Mouse (Mus musculus) heart, postnatal 0 days (tissue): ENCODE data around the gene Traf6. TPM values are rescaled to one million over a fixed set of nuclear protein-coding genes. Genes with fewer than 3 reads are reported as not detected.

Experiments
- ATAC-seq: fragments of 200-750 bp; cut with Nextera tagmentation; 2 replicates; pipeline ENCODE4 v1.8.0; 2017; ENCODE audit warnings: low read depth, moderate number of reproducible peaks, moderate library complexity; ENCODE audit not compliant: insufficient read depth
- DNase-seq: peaks from one replicate; pipeline ENCODE4 v3.0.0-alpha.2; 2016; ENCODE audit warnings: low spot score
- H3K27ac ChIP-seq: fragments of 300-500 bp; sonication (generic); 2 replicates; pipeline ENCODE4 v1.5.1; 2014; ENCODE audit warnings: low read depth, mild to moderate bottlenecking
- H3K27me3 ChIP-seq: fragments of 300-500 bp; sonication (generic); 2 replicates; pipeline ENCODE4 v1.6.1; 2014; ENCODE audit warnings: low read length, mixed read lengths; ENCODE audit not compliant: control insufficient read depth, insufficient read depth
- H3K36me3 ChIP-seq: fragments of 300-500 bp; sonication (generic); replicated peaks from 2 replicates; pipeline ENCODE4 v1.6.1; 2014; ENCODE audit warnings: low read length, mixed read lengths; ENCODE audit not compliant: control insufficient read depth, insufficient read depth
- H3K4me1 ChIP-seq: fragments of 300-500 bp; sonication (generic); 2 replicates; pipeline ENCODE4 v1.6.1; 2014; ENCODE audit warnings: antibody characterized with exemption; ENCODE audit not compliant: control insufficient read depth, insufficient read depth
- H3K4me2 ChIP-seq: fragments of 300-500 bp; sonication (generic); 2 replicates; pipeline ENCODE4 v1.6.1; 2014; ENCODE audit warnings: low read depth, mild to moderate bottlenecking, low read length, moderate library complexity
- H3K4me3 ChIP-seq: fragments of 300-500 bp; sonication (generic); 2 replicates; pipeline ENCODE4 v1.5.1; 2014; ENCODE audit warnings: low read depth, low read length
- H3K9ac ChIP-seq: fragments of 300-500 bp; sonication (generic); replicated peaks from 2 replicates; pipeline ENCODE4 v1.6.1; 2014; ENCODE audit warnings: low read depth, low read length, mixed read lengths
- H3K9me3 ChIP-seq: fragments of 300-500 bp; sonication (generic); replicated peaks from 2 replicates; pipeline ENCODE4 v1.6.1; 2016; ENCODE audit warnings: low read length; ENCODE audit not compliant: control insufficient read depth
- CTCF ChIP-seq: IDR thresholded peaks from 2 replicates; pipeline ENCODE4 v1.5.1; 2016; ENCODE audit warnings: antibody characterized with exemption, control low read depth, low read depth
- EP300 ChIP-seq: IDR thresholded peaks from 2 replicates; pipeline ENCODE4 v1.6.1; 2016; ENCODE audit warnings: antibody characterized with exemption, low read depth
- WGBS: fragments of 180-500 bp; shearing (Covaris S2); extraction: QIAGEN DNeasy Blood & Tissue Kit; methylation state at CpG from one replicate; pipeline ENCODE4 v1.1.7; 2014; 5-methylcytosine and 5-hydroxymethylcytosine counted together
- polyA plus RNA-seq: library from polyadenylated mRNA; unstranded; fragments of >200 nt; fragmentation: Nextera tagmentation; extraction: Ambion mirVana; gene quantifications from 2 replicates; pipeline ENCODE4 v1.2.1, GENCODE M21; 2015
- total RNA-seq: library from RNA; depleted of rRNA; stranded (reverse); fragments of >200 nt; gene quantifications from 2 replicates; pipeline ENCODE4 v1.2.3, GENCODE M21; 2014; ENCODE audit warnings: low replicate concordance

The Traf6 gene
- total and polyA plus RNA-seq, 2 experiments from 2014 or later: 3.3 to 13.9 TPM

- DNase-seq: no peak
- no peak overlapping the region for H3K9ac ChIP-seq
- no peaks in the 10 kb centered on the region for H3K9me3 ChIP-seq
- no peak overlapping the region for H3K27ac ChIP-seq
- H3K4me2 ChIP-seq: no peak overlapping the region
- H3K27me3 ChIP-seq: no peaks in the 10 kb centered on the region
- H3K36me3 ChIP-seq: peaks cover 42% of the 10 kb centered on the region
- H3K4me1 ChIP-seq: peaks cover 3% of the 10 kb centered on the region; the same call in 1 of the 2 replicates
- no peak for ATAC-seq
- TF ChIP-seq EP300: no peak
- no peak for TF ChIP-seq CTCF
- WGBS: 80% methylated on average over 12 of the region's 12 CpGs
- no peak overlapping the region for H3K4me3 ChIP-seq
Observed at GRCm38 (mm10) chr2:101684421-101684820, 6.2 kb downstream of the Traf6 start.

GRCm38 (mm10) chr2:101688011-101688410 is 9.8 kb downstream of the Traf6 start:
- Histone ChIP-seq H3K27me3 (no peaks in the 10 kb centered on the region), H3K4me2 (no peak overlapping the region), H3K4me3 (no peak overlapping the region), H3K4me1 (no peaks in the 10 kb centered on the region), H3K36me3 (peaks cover 68% of the 10 kb centered on the region), H3K27ac (no peak overlapping the region), H3K9ac (no peak overlapping the region), H3K9me3 (no peaks in the 10 kb centered on the region)
- no peak for TF ChIP-seq CTCF
- no peak for TF ChIP-seq EP300
- WGBS: 93% methylated on average over 5 of the region's 5 CpGs
- DNase-seq (no peak), ATAC-seq (no peak)

- no peaks in the 10 kb centered on the region for H3K27me3 ChIP-seq
- H3K9me3 ChIP-seq: no peaks in the 10 kb centered on the region
- H3K9ac ChIP-seq: no peak overlapping the region
- no peak for ATAC-seq
- H3K4me3 ChIP-seq: no peak overlapping the region
- H3K27ac ChIP-seq: no peak overlapping the region
- 91% methylated on average over 9 of the region's 9 CpGs for WGBS
- no peak for DNase-seq
- H3K4me1 ChIP-seq: no peaks in the 10 kb centered on the region
- TF ChIP-seq CTCF (no peak), EP300 (no peak)
- no peak overlapping the region for H3K4me2 ChIP-seq
- H3K36me3 ChIP-seq: peaks cover 69% of the 10 kb centered on the region
Observed at GRCm38 (mm10) chr2:101690252-101690827, 12.1 kb downstream of the Traf6 start.

- no peak overlapping the region for H3K4me2 ChIP-seq
- H3K9me3 ChIP-seq: no peaks in the 10 kb centered on the region
- H3K4me1 ChIP-seq: no peaks in the 10 kb centered on the region
- DNase-seq (no peak), ATAC-seq (no peak)
- H3K27me3 ChIP-seq: no peaks in the 10 kb centered on the region
- TF ChIP-seq EP300 (no peak), CTCF (no peak)
- H3K4me3 ChIP-seq: no peak overlapping the region
- H3K9ac ChIP-seq: no peak overlapping the region
- WGBS: 33% methylated on average over 4 of the region's 4 CpGs
- no peak overlapping the region for H3K27ac ChIP-seq
- peaks cover 69% of the 10 kb centered on the region for H3K36me3 ChIP-seq
Observed at GRCm38 (mm10) chr2:101693043-101693442, 14.8 kb downstream of the Traf6 start.

- TF ChIP-seq CTCF (peak; percentile 64), EP300 (no peak)
- ATAC-seq (no peak), DNase-seq (peak; percentile 16)
- WGBS: 53% methylated on average over 5 of the region's 5 CpGs
- H3K9me3 ChIP-seq: no peaks in the 10 kb centered on the region
- peaks cover 69% of the 10 kb centered on the region for H3K36me3 ChIP-seq
- no peak overlapping the region for H3K9ac ChIP-seq
- no peaks in the 10 kb centered on the region for H3K4me1 ChIP-seq
- H3K4me3 ChIP-seq: no peak overlapping the region
- H3K4me2 ChIP-seq: no peak overlapping the region
- no peak overlapping the region for H3K27ac ChIP-seq
- H3K27me3 ChIP-seq: no peaks in the 10 kb centered on the region
Observed at GRCm38 (mm10) chr2:101693577-101694215, 15.5 kb downstream of the Traf6 start.

- WGBS: 87% methylated on average over 7 of the region's 7 CpGs
- DNase-seq (no peak), ATAC-seq (no peak)
- Histone ChIP-seq H3K9ac (no peak overlapping the region), H3K27me3 (no peaks in the 10 kb centered on the region), H3K4me3 (no peak overlapping the region), H3K4me2 (no peak overlapping the region), H3K4me1 (no peaks in the 10 kb centered on the region), H3K36me3 (peaks cover 53% of the 10 kb centered on the region), H3K9me3 (no peaks in the 10 kb centered on the region), H3K27ac (no peak overlapping the region)
- no peak for TF ChIP-seq CTCF
- no peak for TF ChIP-seq EP300
Observed at GRCm38 (mm10) chr2:101695584-101695983, 17.4 kb downstream of the Traf6 start.
